Mouse (Mus musculus) midbrain, embryonic 12.5 days (tissue): Measurements from ENCODE around the gene Prmt7. TPM values are rescaled to one million over a fixed set of nuclear protein-coding genes. Genes with fewer than 3 reads are reported as not detected.

Experiments used
- ATAC-seq: fragments of 200-750 bp; cut with Nextera tagmentation; 2 replicates; pipeline ENCODE4 v1.8.0; 2017; ENCODE audit warnings: low read depth, moderate TSS enrichment, moderate library complexity; ENCODE audit not compliant: low FRiP score
- H3K27ac ChIP-seq: fragments of 300-500 bp; sonication (generic); replicated peaks from 2 replicates; pipeline ENCODE4 v1.5.1; 2016; ENCODE audit warnings: mild to moderate bottlenecking
- H3K27me3 ChIP-seq: fragments of 300-500 bp; sonication (generic); 2 replicates; pipeline ENCODE4 v1.6.1; 2016; ENCODE audit warnings: mild to moderate bottlenecking
- H3K36me3 ChIP-seq: fragments of 300-500 bp; sonication (generic); 2 replicates; pipeline ENCODE4 v1.6.1; 2016
- H3K4me1 ChIP-seq: fragments of 300-500 bp; sonication (generic); 2 replicates; pipeline ENCODE4 v1.6.1; 2016
- H3K4me2 ChIP-seq: fragments of 300-500 bp; sonication (generic); replicated peaks from 2 replicates; pipeline ENCODE4 v1.6.1; 2016; ENCODE audit warnings: mild to moderate bottlenecking, moderate library complexity
- H3K4me3 ChIP-seq: fragments of 300-500 bp; sonication (generic); 2 replicates; pipeline ENCODE4 v1.5.1; 2016; ENCODE audit warnings: mild to moderate bottlenecking
- H3K9ac ChIP-seq: fragments of 300-500 bp; sonication (generic); replicated peaks from 2 replicates; pipeline ENCODE4 v1.6.1; 2016; ENCODE audit warnings: mild to moderate bottlenecking, moderate library complexity
- H3K9me3 ChIP-seq: fragments of 300-500 bp; sonication (generic); 2 replicates; pipeline ENCODE4 v1.6.1; 2016; ENCODE audit warnings: mild to moderate bottlenecking
- WGBS: fragments of 180-500 bp; shearing (Covaris S2); methylation state at CpG from one replicate; pipeline ENCODE4 v1.1.7; 2016; 5-methylcytosine and 5-hydroxymethylcytosine counted together
- polyA plus RNA-seq: library from polyadenylated mRNA; unstranded; fragments of >200 nt; fragmentation: Nextera tagmentation; extraction: Ambion mirVana; gene quantifications from 2 replicates; pipeline ENCODE4 v1.2.1, GENCODE M21; 2016

The Prmt7 gene
- 57.3 and 59.9 TPM in 2 replicates for polyA plus RNA-seq

GRCm38 (mm10) chr8:106210821-106211345, at the start of gene Prmt7, which contains the start of gene Slc7a6os:
Gene Prmt7, plus strand, starts transcription at chr8:106210936.
Gene Slc7a6os, minus strand, starts transcription at chr8:106210935.
- no peaks in the 10 kb centered on the region for H3K9me3 ChIP-seq
- peaks cover 40% of the 10 kb centered on the region for H3K36me3 ChIP-seq
- H3K4me3 ChIP-seq = peak within 1 kb of the TSS; percentile 83
- WGBS = under 1% methylated on average over 52 of the region's 52 CpGs
- peak within 1 kb of the TSS; percentile 92 for H3K27ac ChIP-seq
- peak within 1 kb of the TSS; percentile 90 for H3K9ac ChIP-seq
- H3K27me3 ChIP-seq = no peaks in the 10 kb centered on the region
- peak within 1 kb of the TSS; percentile 87 for H3K4me2 ChIP-seq
- peak; percentile 96 for ATAC-seq
- H3K4me1 ChIP-seq = peaks cover 14% of the 10 kb centered on the region

DNA sequence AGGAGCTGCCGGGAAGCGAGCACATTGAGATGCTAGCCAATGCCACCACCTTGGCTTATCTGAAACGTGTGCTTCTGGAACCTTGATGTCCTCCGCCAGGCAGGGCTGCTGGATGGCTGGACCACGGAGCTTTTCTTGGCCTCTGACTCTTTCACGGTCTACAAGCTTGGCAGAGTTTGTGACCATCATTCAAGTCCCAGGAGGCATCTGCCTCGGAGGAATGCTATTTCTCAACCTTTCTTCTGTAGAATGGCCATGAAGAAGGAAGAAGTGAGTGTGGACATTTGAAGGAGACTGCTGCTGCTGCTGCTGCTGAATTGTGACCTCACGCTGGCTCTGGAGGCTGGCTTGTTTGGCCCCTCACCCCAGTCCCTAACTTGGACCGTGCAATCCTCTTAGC, 47.5 kb upstream of the Prmt7 start:
- no peak overlapping the region for H3K4me3 ChIP-seq
- H3K9ac ChIP-seq = no peak overlapping the region
- 96% methylated on average over 9 of the region's 9 CpGs for WGBS
- H3K27me3 ChIP-seq = no peaks in the 10 kb centered on the region
- no peak for ATAC-seq
- no peak overlapping the region for H3K4me2 ChIP-seq
- peaks cover 45% of the 10 kb centered on the region for H3K36me3 ChIP-seq
- H3K27ac ChIP-seq = no peak overlapping the region
- no peaks in the 10 kb centered on the region for H3K9me3 ChIP-seq
- peaks cover 3% of the 10 kb centered on the region; the same call in 1 of the 2 replicates for H3K4me1 ChIP-seq

DNA sequence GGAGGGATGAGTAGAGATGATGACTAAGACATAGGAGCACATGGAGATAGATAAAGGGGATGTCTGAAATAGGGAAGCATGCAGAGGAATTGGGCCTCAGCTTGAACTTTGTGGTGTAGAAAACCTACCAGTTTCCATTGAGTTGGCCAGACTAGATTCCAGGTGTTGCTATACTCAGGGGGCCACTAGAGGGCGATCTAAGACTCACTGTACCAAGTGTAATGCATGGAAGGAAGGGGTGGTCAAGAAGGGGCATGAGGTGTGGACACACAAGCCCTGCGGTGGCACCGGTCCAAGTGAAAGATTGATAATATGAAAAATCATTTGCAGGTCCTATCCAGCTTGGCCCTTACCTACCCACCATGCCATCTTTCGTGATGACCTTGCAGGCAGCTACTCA, 45.3 kb upstream of the Prmt7 start:
- WGBS = 51% methylated on average over 4 of the region's 4 CpGs
- H3K4me2 ChIP-seq = no peak overlapping the region
- no peak overlapping the region for H3K27ac ChIP-seq
- no peaks in the 10 kb centered on the region for H3K9me3 ChIP-seq
- ATAC-seq = no peak
- no peak overlapping the region for H3K4me3 ChIP-seq
- no peaks in the 10 kb centered on the region for H3K27me3 ChIP-seq
- H3K9ac ChIP-seq = no peak overlapping the region
- peaks cover 41% of the 10 kb centered on the region for H3K36me3 ChIP-seq
- H3K4me1 ChIP-seq = peaks cover 10% of the 10 kb centered on the region

- no peaks in the 10 kb centered on the region for H3K27me3 ChIP-seq
- ATAC-seq = peak; percentile 90
- WGBS = 1% methylated on average over 59 of the region's 59 CpGs
Measured at GRCm38 (mm10) chr8:106168356-106169016, 42.2 kb upstream of the Prmt7 start, which contains the start of gene Slc7a6. Gene Slc7a6, plus strand, starts transcription at chr8:106168857.

DNA sequence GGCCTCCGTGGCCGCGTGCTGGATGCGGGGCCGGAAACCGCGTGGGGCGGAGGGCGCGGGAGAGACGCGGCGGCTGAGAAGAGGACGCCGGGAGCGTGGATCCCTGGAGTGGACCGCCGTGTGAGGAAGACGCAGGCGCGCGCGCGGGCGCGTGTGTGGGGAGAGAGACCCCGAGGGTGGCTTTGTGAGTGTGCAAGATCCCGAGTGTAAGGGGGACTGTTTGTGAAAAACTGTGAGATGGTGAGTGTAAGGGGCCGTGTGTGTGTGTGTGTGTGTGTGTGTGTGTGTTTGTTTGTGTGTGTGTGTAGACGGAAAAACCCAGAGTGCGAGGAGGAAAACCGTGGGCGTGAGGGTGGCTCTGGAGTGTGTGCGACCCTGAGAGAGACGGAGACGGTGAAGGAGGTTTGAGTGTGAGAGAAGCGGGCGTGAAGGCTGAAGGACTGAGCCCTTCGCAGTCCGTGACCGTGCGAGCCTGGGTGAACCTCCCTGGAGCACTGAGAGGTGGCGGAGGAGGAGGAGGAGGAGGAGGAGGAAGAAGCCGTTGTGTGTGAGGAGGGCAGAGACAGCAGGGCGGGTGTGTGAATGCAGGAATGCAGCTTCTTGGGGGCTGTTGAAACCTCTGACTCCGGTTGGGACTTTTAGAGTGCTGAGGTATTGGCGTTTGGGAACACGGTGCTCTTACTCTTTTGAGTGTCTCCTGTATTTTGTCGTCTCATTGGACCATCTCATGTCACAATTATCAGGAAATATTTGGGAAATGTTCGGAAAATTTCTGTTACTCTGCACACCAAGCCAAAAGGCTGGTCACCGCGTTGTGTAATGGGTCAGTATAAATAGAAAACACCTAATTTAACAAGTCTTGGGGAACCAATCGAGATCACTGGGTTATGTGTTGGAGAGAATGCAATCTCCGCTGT, 41.5 kb upstream of the Prmt7 start:
- H3K4me3 ChIP-seq = peak overlapping the region; percentile 91
- WGBS = 3% methylated on average over 51 of the region's 54 CpGs
- H3K27me3 ChIP-seq = no peaks in the 10 kb centered on the region
- H3K9me3 ChIP-seq = no peaks in the 10 kb centered on the region
- H3K4me2 ChIP-seq = peak overlapping the region; percentile 85
- peak overlapping the region; percentile 87 for H3K27ac ChIP-seq
- H3K9ac ChIP-seq = peak overlapping the region; percentile 87
- H3K4me1 ChIP-seq = peaks cover 10% of the 10 kb centered on the region
- ATAC-seq = peak; percentile 64
- peaks cover 3% of the 10 kb centered on the region; the same call in 1 of the 2 replicates for H3K36me3 ChIP-seq

More at GRCm38 (mm10) chr8:106168356-106169016, 42.2 kb upstream of the Prmt7 start, which contains the start of gene Slc7a6:
- Histone ChIP-seq H3K4me2 (peak within 1 kb of the TSS; percentile 85), H3K4me3 (peak within 1 kb of the TSS; percentile 91), H3K9ac (peak within 1 kb of the TSS; percentile 87), H3K27ac (peak within 1 kb of the TSS; percentile 87), H3K36me3 (peaks cover 11% of the 10 kb centered on the region), H3K9me3 (no peaks in the 10 kb centered on the region), H3K4me1 (peaks cover 10% of the 10 kb centered on the region)

GRCm38 (mm10) chr8:106169934-106170480, 40.7 kb upstream of the Prmt7 start:
- H3K27ac ChIP-seq = no peak overlapping the region
- WGBS = 46% methylated on average over 6 of the region's 6 CpGs
- peak overlapping the region; percentile 87 for H3K9ac ChIP-seq
- ATAC-seq = no peak
- peak overlapping the region; percentile 91 for H3K4me3 ChIP-seq
- H3K4me2 ChIP-seq = peak overlapping the region; percentile 85
- H3K9me3 ChIP-seq = no peaks in the 10 kb centered on the region
- H3K36me3 ChIP-seq = no peaks in the 10 kb centered on the region
- H3K27me3 ChIP-seq = no peaks in the 10 kb centered on the region
- peaks cover 10% of the 10 kb centered on the region for H3K4me1 ChIP-seq

DNA sequence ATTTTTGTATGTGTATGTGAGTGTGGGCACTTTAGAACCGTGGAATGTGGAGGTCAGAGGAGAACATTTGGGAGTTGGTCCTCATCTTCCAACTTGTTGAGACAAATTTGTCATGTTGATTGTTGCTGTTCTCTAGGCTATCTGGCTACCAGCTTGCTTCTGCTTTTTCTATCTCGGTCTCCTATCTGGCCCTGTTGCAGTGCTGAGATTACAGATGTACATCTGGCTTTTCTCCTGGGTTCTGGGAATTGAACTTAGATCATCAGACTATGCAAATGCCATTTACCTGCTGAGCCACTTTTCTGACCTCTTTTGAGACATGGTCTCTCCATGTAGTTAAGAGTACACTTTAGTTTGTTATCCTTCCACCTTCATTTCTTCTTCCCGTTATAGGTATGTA, 37.2 kb upstream of the Prmt7 start:
- H3K4me3 ChIP-seq = no peak overlapping the region
- no peak for ATAC-seq
- no peaks in the 10 kb centered on the region for H3K27me3 ChIP-seq
- H3K9ac ChIP-seq = no peak overlapping the region
- H3K4me1 ChIP-seq = peaks cover 19% of the 10 kb centered on the region
- H3K4me2 ChIP-seq = no peak overlapping the region
- H3K9me3 ChIP-seq = no peaks in the 10 kb centered on the region
- H3K27ac ChIP-seq = no peak overlapping the region
- WGBS = 95% methylated on average over 3 of the region's 3 CpGs
- H3K36me3 ChIP-seq = no peaks in the 10 kb centered on the region

DNA sequence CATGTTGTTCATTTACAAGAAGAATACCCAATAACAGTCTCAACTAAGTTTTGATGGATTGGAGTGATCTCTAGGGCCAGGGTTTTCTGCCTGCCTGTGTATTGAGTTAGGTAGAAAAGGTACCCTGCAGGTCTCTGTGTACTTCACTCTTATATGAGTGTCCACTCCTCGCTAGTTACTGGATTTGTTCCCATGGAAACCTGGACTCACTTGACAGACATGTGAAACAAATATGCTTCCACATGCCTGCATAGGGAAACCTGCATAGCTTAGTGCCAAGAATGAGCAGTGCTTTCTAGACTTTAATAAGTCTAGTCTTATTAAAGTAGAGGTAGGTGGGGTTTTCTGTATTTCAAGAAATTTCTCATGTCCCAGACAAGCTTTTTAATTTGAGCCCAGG, 33.8 kb upstream of the Prmt7 start:
- peaks cover 9% of the 10 kb centered on the region; the same call in 1 of the 2 replicates for H3K36me3 ChIP-seq
- no peaks in the 10 kb centered on the region for H3K27me3 ChIP-seq
- H3K9ac ChIP-seq = no peak overlapping the region
- no peak overlapping the region for H3K4me3 ChIP-seq
- WGBS = 15% methylated on average over 1 of the region's 1 CpGs
- no peak for ATAC-seq
- H3K4me1 ChIP-seq = peaks cover 13% of the 10 kb centered on the region
- H3K4me2 ChIP-seq = no peak overlapping the region
- no peak overlapping the region for H3K27ac ChIP-seq
- H3K9me3 ChIP-seq = no peaks in the 10 kb centered on the region

GRCm38 (mm10) chr8:106177594-106177993, 33.1 kb upstream of the Prmt7 start:
- peaks cover 13% of the 10 kb centered on the region for H3K4me1 ChIP-seq
- H3K36me3 ChIP-seq = peaks cover 9% of the 10 kb centered on the region; the same call in 1 of the 2 replicates
- no peak overlapping the region for H3K9ac ChIP-seq
- ATAC-seq = no peak
- no peak overlapping the region for H3K27ac ChIP-seq
- no peaks in the 10 kb centered on the region for H3K27me3 ChIP-seq
- H3K9me3 ChIP-seq = no peaks in the 10 kb centered on the region
- H3K4me3 ChIP-seq = no peak overlapping the region
- 89% methylated on average over 1 of the region's 1 CpGs for WGBS
- H3K4me2 ChIP-seq = no peak overlapping the region

DNA sequence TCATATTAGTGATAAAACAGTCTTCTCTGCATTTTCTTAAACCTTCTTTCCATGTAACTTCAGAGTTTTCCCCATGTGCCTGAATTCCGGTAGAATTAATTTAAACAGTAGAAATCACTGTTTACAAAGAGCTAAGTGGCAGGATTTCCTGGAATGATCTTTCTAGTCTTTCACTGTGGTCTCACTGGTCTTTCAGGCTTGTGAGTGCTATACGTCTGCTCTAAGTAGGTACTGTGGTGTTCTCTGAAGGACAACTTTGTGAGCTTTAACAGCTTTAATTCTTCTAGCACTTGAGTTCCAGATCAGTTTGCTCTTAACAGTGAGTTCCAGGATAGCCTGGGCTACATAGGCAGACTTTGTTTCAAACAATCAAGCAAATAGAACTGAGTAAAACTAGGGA, 32.3 kb upstream of the Prmt7 start:
- H3K36me3 ChIP-seq = peaks cover 10% of the 10 kb centered on the region; the same call in 1 of the 2 replicates
- H3K9me3 ChIP-seq = no peaks in the 10 kb centered on the region
- H3K4me3 ChIP-seq = no peak overlapping the region
- no peaks in the 10 kb centered on the region for H3K27me3 ChIP-seq
- WGBS = 90% methylated on average over 2 of the region's 2 CpGs
- no peak overlapping the region for H3K9ac ChIP-seq
- H3K4me1 ChIP-seq = peaks cover 13% of the 10 kb centered on the region
- ATAC-seq = no peak
- H3K27ac ChIP-seq = no peak overlapping the region
- no peak overlapping the region for H3K4me2 ChIP-seq

GRCm38 (mm10) chr8:106185628-106186270, 25.0 kb upstream of the Prmt7 start:
- Histone ChIP-seq H3K27me3 (no peaks in the 10 kb centered on the region), H3K4me2 (no peak overlapping the region), H3K27ac (no peak overlapping the region), H3K9ac (no peak overlapping the region), H3K4me1 (no peaks in the 10 kb centered on the region), H3K4me3 (no peak overlapping the region), H3K36me3 (peaks cover 41% of the 10 kb centered on the region), H3K9me3 (no peaks in the 10 kb centered on the region)
- 91% methylated on average over 8 of the region's 8 CpGs for WGBS
- no peak for ATAC-seq
